Mouse (Mus musculus) lung, adult 18-20 months (tissue): Measurements from ENCODE around the gene Etl4.
A peak's percentile ranks its signal among the peaks of the same experiment; 100 is the strongest.

Experiments
- DNase-seq, 2 experiments: peaks; one replicate each; pipeline ENCODE4 v3.0.0; 2022; ENCODE audit warnings: mixed read lengths in 2 of 2

Gene Etl4

GRCm38 (mm10) chr2:20583032-20583431, 673.5 kb downstream of the Etl4 start:
- DNase-seq: no peak

- no peak for DNase-seq
Measured at GRCm38 (mm10) chr2:20583562-20584153, 674.1 kb downstream of the Etl4 start.

- DNase-seq: no peak
Measured at GRCm38 (mm10) chr2:20587913-20588312, 678.3 kb downstream of the Etl4 start.

GRCm38 (mm10) chr2:20588631-20589030, 679.1 kb downstream of the Etl4 start:
- no peak for DNase-seq

- no peak for DNase-seq
Measured at GRCm38 (mm10) chr2:20594129-20594528, 684.5 kb downstream of the Etl4 start.

- no peak for DNase-seq
Measured at GRCm38 (mm10) chr2:20595000-20595399, 685.4 kb downstream of the Etl4 start.

GRCm38 (mm10) chr2:20596558-20596957, 687.0 kb downstream of the Etl4 start:
- DNase-seq: no peak

- no peak for DNase-seq
Measured at GRCm38 (mm10) chr2:20597193-20597592, 687.6 kb downstream of the Etl4 start.

- DNase-seq: no peak
Measured at GRCm38 (mm10) chr2:20602656-20603055, 693.1 kb downstream of the Etl4 start.

GRCm38 (mm10) chr2:20603536-20603935, 694.0 kb downstream of the Etl4 start:
- DNase-seq: no peak

GRCm38 (mm10) chr2:20603991-20604390, 694.4 kb downstream of the Etl4 start:
- DNase-seq: no peak

GRCm38 (mm10) chr2:20609203-20609602, 699.6 kb downstream of the Etl4 start:
- no peak for DNase-seq

- peak; percentile 53 to 68 for DNase-seq
Measured at GRCm38 (mm10) chr2:20615948-20616347, 706.4 kb downstream of the Etl4 start.

GRCm38 (mm10) chr2:20618396-20618795, 708.8 kb downstream of the Etl4 start:
- no peak for DNase-seq

- no peak for DNase-seq
Measured at GRCm38 (mm10) chr2:20619881-20620280, 710.3 kb downstream of the Etl4 start.

GRCm38 (mm10) chr2:20629156-20629712, 719.7 kb downstream of the Etl4 start:
- DNase-seq: no peak

GRCm38 (mm10) chr2:20638604-20639003, 729.0 kb downstream of the Etl4 start:
- DNase-seq: no peak

- DNase-seq: no peak
Measured at GRCm38 (mm10) chr2:20639721-20640120, 730.1 kb downstream of the Etl4 start.

- DNase-seq: no peak
Measured at GRCm38 (mm10) chr2:20642818-20643217, 733.2 kb downstream of the Etl4 start.

GRCm38 (mm10) chr2:20649817-20650216, 740.2 kb downstream of the Etl4 start:
- peak; percentile 69 to 79 for DNase-seq

- no peak for DNase-seq
Measured at GRCm38 (mm10) chr2:20653116-20653515, 743.5 kb downstream of the Etl4 start.

- no peak for DNase-seq
Measured at GRCm38 (mm10) chr2:20654058-20654457, 744.5 kb downstream of the Etl4 start.

- no peak for DNase-seq
Measured at GRCm38 (mm10) chr2:20654598-20655340, 745.2 kb downstream of the Etl4 start.

- no peak for DNase-seq
Measured at GRCm38 (mm10) chr2:20655341-20655612, 745.7 kb downstream of the Etl4 start.

- no peak for DNase-seq
Measured at GRCm38 (mm10) chr2:20657856-20658255, 748.3 kb downstream of the Etl4 start.
